Mouse (Mus musculus): Measurements from ENCODE around the gene Itgb2.

DNA sequence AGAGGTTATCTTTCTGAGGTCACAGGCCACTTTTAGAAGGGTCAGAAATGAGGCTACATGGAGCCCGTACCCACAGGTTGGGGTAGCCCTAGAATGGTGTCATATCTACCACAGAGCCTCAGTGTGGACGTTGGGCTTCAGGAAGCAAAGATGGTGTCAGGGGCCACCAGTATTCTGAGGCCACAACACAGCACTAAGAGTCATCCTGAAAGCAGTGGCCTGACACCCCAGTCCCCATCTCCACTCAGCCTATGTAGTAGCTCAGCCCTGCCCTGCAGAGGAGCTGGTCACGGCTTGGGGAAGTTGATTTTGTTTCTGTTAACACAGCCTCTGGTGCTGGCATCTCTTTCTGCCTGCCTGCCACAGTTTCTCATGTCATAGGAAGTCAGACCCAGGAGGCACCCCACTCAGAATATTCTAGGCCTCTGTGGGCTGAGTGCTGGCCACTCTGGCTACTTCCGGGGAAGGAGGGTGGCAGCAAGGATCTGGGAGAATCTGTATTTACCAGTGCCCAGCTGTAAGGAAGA, 10.6 kb downstream of the Itgb2 start:
- no peak for TF ChIP-seq CTCF (IDR thresholded peaks at IDR 0.05; ENCODE audit: low read depth, low read length)
- TF ChIP-seq GATA1 (IDR thresholded peaks at IDR 0.05; ENCODE audit: borderline replicate concordance, low read length), result no peak
- no peak for TF ChIP-seq TAL1 (conservative IDR thresholded peaks at IDR 0.05; ENCODE audit: low read depth, low read length)
- TF ChIP-seq GATA2 (IDR thresholded peaks at IDR 0.05; ENCODE audit: borderline replicate concordance, low read depth, low read length), result no peak
- no peak for TF ChIP-seq POLR2AphosphoS5 (IDR thresholded peaks at IDR 0.05; ENCODE audit: insufficient replicate concordance, low read depth, low read length)

Measured in G1E (cell line).